Mouse (Mus musculus): ENCODE measurements around the gene Calcb. TPM values are rescaled to one million over a fixed set of nuclear protein-coding genes. Genes with fewer than 3 reads are reported as not detected.
A peak's percentile ranks its signal among the peaks of the same experiment; 100 is the strongest.

Gene Calcb
- polyA plus RNA-seq, 1 experiment from 2014 or later = not detected

DNA sequence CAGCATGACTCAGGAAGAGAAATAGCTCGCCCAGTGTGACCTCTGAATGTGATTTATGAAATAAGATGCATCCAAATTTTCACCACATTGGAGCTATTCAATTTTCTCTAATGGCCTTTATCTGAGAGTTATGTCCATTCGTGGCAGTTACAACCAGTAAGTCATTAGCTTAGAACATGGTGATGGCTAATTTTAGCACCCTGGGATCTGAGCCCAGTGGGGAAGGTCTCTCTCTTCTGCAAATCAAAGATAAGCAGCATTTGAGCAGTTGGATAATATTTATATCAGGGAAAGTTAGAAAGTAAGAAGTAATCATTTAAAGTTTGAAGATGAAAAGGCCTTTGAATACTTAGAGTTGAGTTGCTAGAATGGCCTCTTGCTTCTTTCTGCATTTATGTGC, 44.2 kb downstream of the Calcb start:
- WGBS (ENCODE audit: insufficient replicate concordance) = 43% methylated on average over 2 of the region's 2 CpGs
- H3K9ac ChIP-seq = no peak overlapping the region

DNA sequence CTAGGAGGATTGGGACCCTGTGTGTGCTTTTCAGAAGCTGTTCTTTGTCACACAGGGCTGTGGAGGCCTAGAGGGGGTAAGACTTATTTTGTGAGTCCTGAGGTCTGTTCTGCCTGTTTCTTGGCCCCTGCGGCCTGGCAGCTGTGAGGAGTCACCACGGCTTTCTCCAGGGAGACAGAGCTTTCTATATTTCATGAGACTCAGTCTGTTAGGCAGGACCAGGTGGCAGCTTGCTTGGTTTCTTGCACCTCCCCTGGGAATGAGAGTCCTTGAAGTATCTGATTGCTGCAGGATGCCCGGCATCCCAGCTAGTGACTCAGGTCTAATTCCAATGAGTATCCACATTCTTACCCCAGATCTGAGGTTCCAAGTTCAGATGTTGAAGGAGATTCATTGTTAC, 46.8 kb downstream of the Calcb start:
- no peak overlapping the region for H3K9ac ChIP-seq
- H3K4me2 ChIP-seq = no peak overlapping the region
- H3K36me3 ChIP-seq = no peaks in the 10 kb centered on the region
- 78% methylated on average over 3 of the region's 3 CpGs for WGBS (ENCODE audit: insufficient replicate concordance)
- H3K27ac ChIP-seq = no peak overlapping the region
- H3K9me3 ChIP-seq (replicated peaks) = no peaks in the 10 kb centered on the region
- no peaks in the 10 kb centered on the region for H3K27me3 ChIP-seq (replicated peaks)
- no peaks in the 10 kb centered on the region for H3K4me1 ChIP-seq
- no peak overlapping the region for H3K4me3 ChIP-seq
- ATAC-seq = no peak

More for the DNA sequence above, 44.2 kb downstream of the Calcb start:
- Histone ChIP-seq H3K4me3 (no peak overlapping the region), H3K36me3 (no peaks in the 10 kb centered on the region), H3K27me3 (replicated peaks) (no peaks in the 10 kb centered on the region), H3K4me1 (no peaks in the 10 kb centered on the region), H3K27ac (no peak overlapping the region), H3K4me2 (no peak overlapping the region), H3K9me3 (replicated peaks) (no peaks in the 10 kb centered on the region)
- no peak for ATAC-seq

DNA sequence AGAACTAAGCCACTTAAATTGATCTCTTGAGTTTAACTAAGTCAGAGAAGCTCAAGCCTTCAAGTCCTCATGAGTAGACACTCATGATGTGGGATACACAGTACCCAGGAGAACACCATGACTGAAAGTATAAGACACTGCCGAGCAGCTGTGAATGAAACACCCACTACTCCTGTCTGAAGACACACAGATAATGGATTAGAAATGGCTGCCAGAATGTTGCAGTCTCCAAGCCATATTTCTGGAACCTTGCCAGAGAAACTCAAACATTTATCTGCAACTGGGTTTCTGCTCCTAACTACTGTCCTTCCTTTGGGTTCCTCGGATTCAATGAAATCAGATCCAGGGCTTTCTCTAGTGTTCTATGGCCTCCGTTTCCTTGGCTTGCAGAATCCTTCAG, 48.1 kb downstream of the Calcb start:
- no peaks in the 10 kb centered on the region for H3K27me3 ChIP-seq (replicated peaks)
- H3K36me3 ChIP-seq = no peaks in the 10 kb centered on the region
- no peak overlapping the region for H3K27ac ChIP-seq
- no peaks in the 10 kb centered on the region for H3K9me3 ChIP-seq (replicated peaks)
- H3K4me1 ChIP-seq = no peaks in the 10 kb centered on the region
- ATAC-seq = no peak
- 65% methylated on average over 3 of the region's 3 CpGs for WGBS (ENCODE audit: insufficient replicate concordance)
- no peak overlapping the region for H3K4me2 ChIP-seq
- H3K9ac ChIP-seq = no peak overlapping the region
- H3K4me3 ChIP-seq = no peak overlapping the region

DNA sequence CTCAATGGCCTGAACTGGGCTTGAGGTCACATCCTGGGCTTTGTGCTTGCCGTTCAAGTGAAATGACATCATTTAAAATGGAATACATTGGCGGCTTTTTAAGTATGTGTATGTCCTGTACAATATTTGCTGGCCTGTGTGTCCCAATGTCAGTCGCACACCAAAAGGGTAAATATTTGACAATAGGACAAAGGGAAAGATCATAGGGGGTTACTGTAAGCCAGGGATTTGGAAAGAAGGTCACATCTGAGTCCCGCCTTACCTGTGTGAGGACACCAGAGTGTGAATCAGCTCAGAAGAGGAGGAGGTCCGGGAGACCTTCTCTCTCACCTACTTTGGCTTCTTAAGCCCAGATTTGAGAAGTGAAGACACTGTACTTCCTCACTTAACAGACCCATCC, 50.1 kb downstream of the Calcb start:
- Histone ChIP-seq H3K9me3 (replicated peaks) (no peaks in the 10 kb centered on the region), H3K4me1 (no peaks in the 10 kb centered on the region), H3K27me3 (replicated peaks) (no peaks in the 10 kb centered on the region), H3K4me2 (no peak overlapping the region), H3K9ac (no peak overlapping the region), H3K4me3 (no peak overlapping the region), H3K36me3 (no peaks in the 10 kb centered on the region), H3K27ac (no peak overlapping the region)
- WGBS (ENCODE audit: insufficient replicate concordance) = 62% methylated on average over 5 of the region's 5 CpGs
- ATAC-seq = no peak

DNA sequence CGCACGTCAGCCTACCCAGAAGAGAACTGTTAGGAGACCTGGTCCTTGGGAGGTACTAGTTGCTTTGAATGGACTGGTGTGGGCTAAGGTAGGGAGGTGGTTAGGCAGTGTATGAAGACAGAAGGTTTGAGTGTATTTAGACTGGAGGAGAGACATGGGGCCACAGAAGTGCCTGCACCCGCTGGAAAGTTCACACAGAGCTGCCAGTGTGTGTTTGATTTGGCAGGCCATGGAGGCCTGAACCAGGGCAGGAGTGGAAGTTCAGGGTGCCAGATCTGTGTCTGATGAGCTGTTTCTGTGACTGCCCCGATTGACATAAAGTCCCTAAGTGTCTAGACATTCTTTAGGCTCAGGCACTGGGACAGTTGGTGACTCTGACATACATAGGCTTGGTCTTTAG, 50.6 kb downstream of the Calcb start:
- 76% methylated on average over 4 of the region's 4 CpGs for WGBS (ENCODE audit: insufficient replicate concordance)
- Histone ChIP-seq H3K9ac (no peak overlapping the region), H3K27me3 (replicated peaks) (no peaks in the 10 kb centered on the region), H3K4me1 (no peaks in the 10 kb centered on the region), H3K27ac (no peak overlapping the region), H3K4me2 (no peak overlapping the region), H3K9me3 (replicated peaks) (no peaks in the 10 kb centered on the region), H3K36me3 (no peaks in the 10 kb centered on the region), H3K4me3 (no peak overlapping the region)
- ATAC-seq = no peak

DNA sequence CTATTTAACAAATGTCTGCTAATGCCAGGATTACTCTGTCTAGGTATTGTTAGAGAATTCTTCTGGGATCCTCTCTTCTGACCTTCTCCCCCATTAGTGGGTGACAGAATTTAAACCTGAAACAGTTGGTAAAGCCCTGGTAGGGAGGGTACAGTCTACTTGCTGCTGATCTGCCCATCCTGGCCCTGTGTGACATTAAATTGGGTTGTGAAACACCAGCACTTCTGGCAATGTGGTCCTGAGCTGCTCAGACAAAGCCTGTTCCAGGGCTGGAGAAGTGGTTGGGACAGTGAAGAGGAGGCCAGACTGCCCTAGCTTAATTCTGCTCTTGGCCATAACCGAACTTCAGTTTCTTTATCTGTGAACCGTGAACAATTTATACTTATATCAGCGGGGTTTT, 52.1 kb downstream of the Calcb start:
- WGBS (ENCODE audit: insufficient replicate concordance) = 70% methylated on average over 3 of the region's 3 CpGs
- Histone ChIP-seq H3K9me3 (replicated peaks) (no peaks in the 10 kb centered on the region), H3K36me3 (no peaks in the 10 kb centered on the region), H3K4me2 (no peak overlapping the region), H3K27me3 (replicated peaks) (no peaks in the 10 kb centered on the region), H3K4me3 (no peak overlapping the region), H3K9ac (no peak overlapping the region), H3K27ac (no peak overlapping the region), H3K4me1 (no peaks in the 10 kb centered on the region)
- ATAC-seq = no peak

DNA sequence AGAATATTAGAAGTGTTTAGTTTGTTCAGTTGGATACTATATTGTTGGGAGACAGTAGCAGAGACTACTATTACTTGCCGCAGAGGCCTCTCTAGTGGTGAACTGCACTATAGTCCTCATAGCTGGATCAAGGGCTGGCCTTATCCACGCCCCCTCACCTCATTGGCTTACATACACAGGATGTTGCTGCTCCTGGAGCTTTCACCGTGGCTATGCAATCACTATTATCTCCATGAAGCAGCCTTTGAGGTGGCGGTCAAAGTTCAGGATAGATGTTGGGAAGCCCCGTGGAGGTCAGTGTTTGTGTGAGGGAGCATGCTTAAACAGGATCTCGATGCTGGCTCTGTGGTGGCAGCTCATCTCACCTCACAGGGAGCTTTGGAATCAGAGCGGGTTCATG, 53.4 kb downstream of the Calcb start:
- no peaks in the 10 kb centered on the region for H3K9me3 ChIP-seq (replicated peaks)
- no peak overlapping the region for H3K9ac ChIP-seq
- no peak overlapping the region for H3K4me3 ChIP-seq
- no peaks in the 10 kb centered on the region for H3K36me3 ChIP-seq
- no peaks in the 10 kb centered on the region for H3K4me1 ChIP-seq
- no peak overlapping the region for H3K4me2 ChIP-seq
- no peaks in the 10 kb centered on the region for H3K27me3 ChIP-seq (replicated peaks)
- WGBS (ENCODE audit: insufficient replicate concordance) = 40% methylated on average over 7 of the region's 7 CpGs
- H3K27ac ChIP-seq = peak overlapping the region; percentile 69
- ATAC-seq = peak; percentile 82

Other genes with a start within 250 kb of the Calcb start
- 0.68 and 1.4 TPM in 2 replicates for gene Cyp2r1, start 155.7 kb upstream of the Calcb start, polyA plus RNA-seq (2016; fragmentation: Nextera tagmentation; extraction: Ambion mirVana)
- not detected in 2 replicates for gene Calca, start 82.3 kb upstream of the Calcb start, polyA plus RNA-seq (2016; fragmentation: Nextera tagmentation; extraction: Ambion mirVana)
- 3.2 and 3.7 TPM in 2 replicates for gene Insc, start 25.1 kb downstream of the Calcb start, polyA plus RNA-seq (2016; fragmentation: Nextera tagmentation; extraction: Ambion mirVana)

Measured in liver, embryonic 12.5 days (tissue).